18 mouse cellular contexts compared by ENCODE assay signal in genomic region chr17:6000864-6001319, GRCm38 (mm10). TPM values are rescaled to one million over a fixed set of nuclear protein-coding genes. Genes with fewer than 3 reads are reported as not detected.
DNase-seq lines count a peak whose midpoint lies in the region; ATAC-seq and TF ChIP-seq lines count a peak whose summit lies in the region.
"Had no signal": no experiment of that assay in that cellular context is flagged by ENCODE, and none has a peak within 500 bp of the region (broad histone marks: within the 10 kb centered on the region; RNA-seq: fewer than 3 reads in every experiment).

No protein-coding gene starts in this region.

- no peak overlapping the region for H3K4me3 ChIP-seq in heart, embryonic 15.5 days
- H3K4me3 ChIP-seq in heart, embryonic 10.5 days: no peak overlapping the region
- no peak overlapping the region for H3K4me3 ChIP-seq in bone marrow, adult 2 months (replicated peaks; ENCODE audit: control insufficient read depth, low read depth, low read length)
- H3K4me3 ChIP-seq: embryonic facial prominence, embryonic 10.5 days; forebrain, embryonic 10.5 days had no signal

- H3K4me2 ChIP-seq in heart, embryonic 15.5 days: no peak overlapping the region
- H3K4me2 ChIP-seq: hindbrain, embryonic 14.5 days; liver, embryonic 11.5 days had no signal

- H3K36me3 ChIP-seq in heart, embryonic 15.5 days: no peaks in the 10 kb centered on the region
- no peaks in the 10 kb centered on the region for H3K36me3 ChIP-seq in heart, embryonic 10.5 days
- H3K36me3 ChIP-seq: embryonic facial prominence, embryonic 10.5 days; forebrain, embryonic 10.5 days had no signal

- H3K27ac ChIP-seq in heart, embryonic 15.5 days: 0 out of 2 replicates have a peak overlapping the region, but pooled peaks have one; percentile 1
- H3K27ac ChIP-seq in heart, embryonic 10.5 days: no peak overlapping the region
- peak overlapping the region; percentile 64 for H3K27ac ChIP-seq in bone marrow, adult 2 months (ENCODE audit: control insufficient read depth, insufficient read depth, low read depth, low read length, poor library complexity)
- H3K27ac ChIP-seq: embryonic facial prominence, embryonic 10.5 days; forebrain, embryonic 10.5 days; hindbrain, embryonic 14.5 days had no signal

- no peak overlapping the region for H3K9ac ChIP-seq in heart, embryonic 15.5 days
- H3K9ac ChIP-seq: hindbrain, embryonic 14.5 days had no signal

- DNase-seq in heart, embryonic 10.5 days (ENCODE audit: low spot score): no peak
- peak; percentile 84 for DNase-seq in 3134 (ENCODE audit: extremely low read depth, insufficient read length, low spot score)
- DNase-seq in cerebellum, postnatal 10 days: peak; percentile 88 to 90
- DNase-seq in right cerebral cortex, postnatal 10 days (ENCODE audit: low spot score in 2 of 2): no peak
- no peak for DNase-seq in spleen, postnatal 10 days (ENCODE audit: low spot score in 2 of 2)
- no peak for DNase-seq in kidney, adult 11 months
- DNase-seq: gastrocnemius, postnatal 10 days; kidney, postnatal 10 days; lung, postnatal 14 days; right cerebral cortex, adult 18-20 months had no signal

- H3K4me1 ChIP-seq in heart, embryonic 15.5 days (replicated peaks): peaks cover 74% of the 10 kb centered on the region
- H3K4me1 ChIP-seq in heart, embryonic 10.5 days: peaks cover 44% of the 10 kb centered on the region
- peaks cover 9% of the 10 kb centered on the region; the same call in 1 of the 2 replicates for H3K4me1 ChIP-seq in bone marrow, adult 2 months (ENCODE audit: control insufficient read depth, insufficient read depth, low read length)

- H3K27me3 ChIP-seq in heart, embryonic 15.5 days: no peaks in the 10 kb centered on the region
- no peaks in the 10 kb centered on the region for H3K27me3 ChIP-seq in heart, embryonic 10.5 days (ENCODE audit: insufficient read depth, poor library complexity, severe bottlenecking)
- H3K27me3 ChIP-seq: CH12.LX had no signal

- no peak for TF ChIP-seq CTCF in bone marrow, adult 2 months (IDR thresholded peaks at IDR 0.05; ENCODE audit: control insufficient read depth, insufficient read depth, low read length)

- no peak for TF ChIP-seq POLR2A in bone marrow, adult 2 months (IDR thresholded peaks at IDR 0.05; ENCODE audit: borderline replicate concordance, control insufficient read depth, low read depth, low read length)

- ATAC-seq in heart, embryonic 15.5 days (replicated peaks; ENCODE audit: insufficient number of reproducible peaks, insufficient read depth, low FRiP score, low read depth): no peak
- ATAC-seq: midbrain, embryonic 16.5 days had no signal

- WGBS in heart, embryonic 15.5 days: 85% methylated on average over 8 of the region's 8 CpGs
- WGBS in heart, embryonic 10.5 days: 90% methylated on average over 8 of the region's 8 CpGs
- 47% methylated on average over 8 of the region's 8 CpGs for WGBS in bone marrow, adult 2 months

- no peaks in the 10 kb centered on the region for H3K9me3 ChIP-seq in heart, embryonic 15.5 days (replicated peaks)
- H3K9me3 ChIP-seq in heart, embryonic 10.5 days: no peaks in the 10 kb centered on the region
- H3K9me3 ChIP-seq: embryonic facial prominence, embryonic 10.5 days; forebrain, embryonic 10.5 days had no signal

RNA-seq across cellular contexts. Expression of gene Synj2, which starts 59.8 kb away (rescaled TPM):
- polyA plus RNA-seq in heart, embryonic 15.5 days (2015; fragmentation: Nextera tagmentation; extraction: Ambion mirVana): 3.5 and 4.4 TPM in 2 replicates
- 3.4 and 3.8 TPM in 2 replicates for polyA plus RNA-seq in heart, embryonic 10.5 days (2016; fragmentation: Nextera tagmentation; extraction: Ambion mirVana)
- polyA plus RNA-seq in bone marrow, adult 2 months (2011; ENCODE audit: insufficient read depth, insufficient read length, low replicate concordance, missing spikeins): 0.92 and 3.1 TPM in 2 replicates

Comparison
In these comparisons a context has a peak if more than half of its experiments do, and no peak if none do; other contexts are left out.
1. DNase-seq: peak in 3134 (single experiment) and cerebellum, postnatal 10 days (2 of 2); none in heart, embryonic 10.5 days (single experiment), right cerebral cortex, postnatal 10 days (0 of 2), spleen, postnatal 10 days (0 of 2) and kidney, adult 11 months (single experiment).